In genomic region chr10:93345497-93345896, GRCm38 (mm10) we compare ENCODE assay signal across 24 mouse cellular contexts. TPM values are rescaled to one million over a fixed set of nuclear protein-coding genes. Genes with fewer than 3 reads are reported as not detected.
A peak's percentile ranks its signal among the peaks of the same experiment; 100 is the strongest.
DNase-seq lines count a peak whose midpoint lies in the region; ATAC-seq and TF ChIP-seq lines count a peak whose summit lies in the region.
"Had no signal": no experiment of that assay in that cellular context is flagged by ENCODE, and none has a peak within 500 bp of the region (broad histone marks: within the 10 kb centered on the region; RNA-seq: fewer than 3 reads in every experiment).

No protein-coding gene starts in this region.

- no peak; the same call in none of the 2 replicates for TF ChIP-seq EP300 in CH12.LX (IDR thresholded peaks at IDR 0.05; ENCODE audit: low read length)

- H3K27ac ChIP-seq in CH12.LX (ENCODE audit: insufficient read depth, low read depth) = peak overlapping the region; percentile 100
- H3K27ac ChIP-seq: embryonic facial prominence, embryonic 13.5 days; embryonic facial prominence, embryonic 15.5 days; forebrain, embryonic 10.5 days; forebrain, embryonic 12.5 days had no signal

- TF ChIP-seq RAD21 in CH12.LX (IDR thresholded peaks at IDR 0.05; ENCODE audit: low read depth, low read length) = no peak

- H3K4me1 ChIP-seq in CH12.LX (ENCODE audit: control insufficient read depth in 1 of 2, insufficient read depth in 2 of 2) = peaks cover 56 to 87% of the 10 kb centered on the region in 2 experiments
- H3K4me1 ChIP-seq: forebrain, embryonic 12.5 days had no signal

- H3K4me3 ChIP-seq in CH12.LX (replicated peaks in 1 of 3; ENCODE audit: low read depth in 2 of 3, low read length in 2 of 3, poor library complexity in 1 of 3) = peak overlapping the region in 1 of 3 experiments; percentile 23
- H3K4me3 ChIP-seq: embryonic facial prominence, embryonic 13.5 days; embryonic facial prominence, embryonic 15.5 days; erythroblast, embryonic 14.5 days; forebrain, embryonic 10.5 days; forebrain, embryonic 12.5 days had no signal

- ATAC-seq in CD4-positive, CD25-positive, alpha-beta regulatory T cell, adult 4 months = peak; percentile 44
- ATAC-seq in megakaryocyte, adult 5-6 weeks (ENCODE audit: poor library complexity, severe bottlenecking) = no peak
- ATAC-seq: forebrain, embryonic 14.5 days; forebrain, embryonic 16.5 days had no signal

- in situ Hi-C loops in CH12.LX (cut with MboI; ENCODE audit: low pct_ligation_motif_present, low pct_unique_long_range_greater_than_20kb, low sequenced_read_pairs) = loop anchor here (5.0 kb wide), 1 partner anchor 33 kb away; the partner anchor contains the start of gene Elk3

- H3K79me2 ChIP-seq in CH12.LX (replicated peaks; ENCODE audit: control insufficient read depth, extremely low read depth, insufficient read depth, poor library complexity, severe bottlenecking) = no peaks in the 10 kb centered on the region; the same call in 1 of the 2 replicates

- H3K9me3 ChIP-seq in CH12.LX (replicated peaks; ENCODE audit: low read length) = peaks cover 2% of the 10 kb centered on the region
- H3K9me3 ChIP-seq: embryonic facial prominence, embryonic 13.5 days; embryonic facial prominence, embryonic 15.5 days; forebrain, embryonic 10.5 days had no signal

- peak overlapping the region; percentile 71 for H3K9ac ChIP-seq in CH12.LX (ENCODE audit: insufficient read depth, low read depth)
- H3K9ac ChIP-seq: embryonic facial prominence, embryonic 13.5 days; embryonic facial prominence, embryonic 15.5 days; forebrain, embryonic 12.5 days had no signal

- dilution Hi-C loops in CH12.LX (cut with MboI; ENCODE audit: extremely low pct_ligation_motif_present, extremely low pct_unique_long_range_greater_than_20kb, low sequenced_read_pairs) = no loop called here

- H3K4me2 ChIP-seq in CH12.LX (ENCODE audit: insufficient read depth, low read depth, poor library complexity, severe bottlenecking) = peak overlapping the region; percentile 77
- H3K4me2 ChIP-seq: embryonic facial prominence, embryonic 13.5 days; embryonic facial prominence, embryonic 15.5 days; forebrain, embryonic 12.5 days had no signal

- H3K27me3 ChIP-seq in CH12.LX (replicated peaks) = no peaks in the 10 kb centered on the region
- no peaks in the 10 kb centered on the region for H3K27me3 ChIP-seq in splenic B cell, adult 2 months (ENCODE audit: control insufficient read depth, insufficient read depth, low read length, poor library complexity, severe bottlenecking)
- H3K27me3 ChIP-seq: embryonic facial prominence, embryonic 13.5 days; embryonic facial prominence, embryonic 15.5 days; forebrain, embryonic 12.5 days had no signal

- no peak for TF ChIP-seq CTCF in CH12.LX (conservative IDR thresholded peaks at IDR 0.05 in 1 of 2, IDR thresholded peaks at IDR 0.05 in 1 of 2; ENCODE audit: low read depth in 2 of 2, low read length in 2 of 2)

- H3K36me3 ChIP-seq in CH12.LX (replicated peaks in 1 of 2; ENCODE audit: control insufficient read depth in 1 of 2, insufficient read depth in 1 of 2, low read length in 1 of 2) = peaks cover 0 to 6% of the 10 kb centered on the region in 2 experiments
- H3K36me3 ChIP-seq in splenic B cell, adult 2 months (ENCODE audit: control insufficient read depth, insufficient read depth, low read length, poor library complexity, severe bottlenecking) = no peaks in the 10 kb centered on the region
- H3K36me3 ChIP-seq: embryonic facial prominence, embryonic 13.5 days; embryonic facial prominence, embryonic 15.5 days; forebrain, embryonic 10.5 days; forebrain, embryonic 12.5 days had no signal

- DNase-seq in CH12.LX (ENCODE audit: extremely low read depth) = peak; percentile 84
- peak; percentile 45 for DNase-seq in induced T-regulatory cell, adult 2 months (ENCODE audit: low read depth)
- DNase-seq in splenic B cell, adult 2 months (ENCODE audit: low read depth, low spot score) = peak; percentile 22
- no peak for DNase-seq in adrenal gland, adult (ENCODE audit: inconsistent age in 2 of 2, low spot score in 1 of 2)
- DNase-seq in layer of hippocampus, adult 9-11 months = no peak
- DNase-seq: adrenal gland, adult 2 months; adrenal gland, postnatal 10 days; adrenal gland, postnatal 25 days; cerebellum, adult 11 months; cerebellum, adult 18-20 months; cerebellum, adult 8-10 months; cerebellum, adult 9-11 months; cerebellum, postnatal 14 days; cerebellum, postnatal 36 days; embryo, embryonic 11 days had no signal

- peak; percentile 19; the same call in 1 of the 2 replicates for TF ChIP-seq POLR2A in CH12.LX (IDR thresholded peaks at IDR 0.05; ENCODE audit: low read depth, low read length)

TF ChIP-seq in CH12.LX, 34 proteins besides CTCF, POLR2A, EP300 and RAD21:
- no peak for TF ChIP-seq RCOR1 (conservative IDR thresholded peaks at IDR 0.05; ENCODE audit: low read depth, low read length)
- TF ChIP-seq MXI1 (IDR thresholded peaks at IDR 0.05; ENCODE audit: low read depth, low read length) = peak; percentile 41; the same call in 1 of the 2 replicates
- TF ChIP-seq ZMIZ1 (IDR thresholded peaks at IDR 0.05; ENCODE audit: low read depth, low read length) = no peak
- TF ChIP-seq SMC3 (IDR thresholded peaks at IDR 0.05; ENCODE audit: low read depth, low read length) = no peak
- TF ChIP-seq HCFC1 (IDR thresholded peaks at IDR 0.05; ENCODE audit: low read depth, low read length) = 0 out of 2 replicates have a peak, but pooled peaks have one; percentile 12
- peak; percentile 58; the same call in 1 of the 2 replicates for TF ChIP-seq IRF4 (IDR thresholded peaks at IDR 0.05; ENCODE audit: low read depth, low read length)
- peak; percentile 43; the same call in 1 of the 2 replicates for TF ChIP-seq TCF12 (IDR thresholded peaks at IDR 0.05; ENCODE audit: low read depth, low read length)
- TF ChIP-seq MYC (IDR thresholded peaks at IDR 0.05; ENCODE audit: low read depth, low read length) = no peak
- peak; percentile 72 for TF ChIP-seq BHLHE40 (IDR thresholded peaks at IDR 0.05; ENCODE audit: low read depth, low read length)
- no peak for TF ChIP-seq NRF1 (IDR thresholded peaks at IDR 0.05; ENCODE audit: low read depth, low read length)
- TF ChIP-seq ELF1 (IDR thresholded peaks at IDR 0.05; ENCODE audit: low read depth, low read length) = peak; percentile 10; the same call in 1 of the 2 replicates
- no peak for TF ChIP-seq JUND (conservative IDR thresholded peaks at IDR 0.05; ENCODE audit: low read depth, low read length)

RNA-seq across cellular contexts. Expression of gene Elk3, which starts 34.6 kb away (rescaled TPM):
- polyA plus RNA-seq in CD4-positive, CD25-positive, alpha-beta regulatory T cell, adult 4 months (2017; shearing (Covaris generic)) = 10 to 100 TPM; 26.0 to 26.3 TPM
- total RNA-seq in CH12.LX (2012; rRNA removed) (22.3 and 25.8 TPM in 2 replicates), CH12.LX (2014; rRNA removed) (20.1 and 25.3 TPM in 2 replicates)
- polyA plus RNA-seq in CH12.LX (2012; ENCODE audit: insufficient read length, low read depth) = 35.6 and 37.0 TPM in 2 replicates
- total RNA-seq in megakaryocyte, adult 5-6 weeks (2015) = 27.1 and 29.4 TPM in 2 replicates
- total RNA-seq in megakaryocyte, adult 5-6 weeks (2017) = 19.8 and 22.6 TPM in 2 replicates

Comparison
In these comparisons a context has a peak if more than half of its experiments do, and no peak if none do; other contexts are left out.
1. DNase-seq: peak in CH12.LX (single experiment), induced T-regulatory cell, adult 2 months (single experiment) and splenic B cell, adult 2 months (single experiment); none in adrenal gland, adult (0 of 2) and layer of hippocampus, adult 9-11 months (single experiment).